Mouse (Mus musculus) layer of hippocampus, postnatal 25 days (tissue): ENCODE data around the gene Stard13. TPM values are rescaled to one million over a fixed set of nuclear protein-coding genes. Genes with fewer than 3 reads are reported as not detected.

Source experiments
- DNase-seq, 2 experiments: peaks; one replicate each; pipeline ENCODE4 v3.0.0; 2022; ENCODE audit warnings: mixed read lengths in 2 of 2, low spot score in 1 of 2; ENCODE audit errors: extremely low spot score in 1 of 2
- total RNA-seq, 2 experiments: library from RNA; stranded (reverse); gene quantifications; 2 replicates each; pipeline ENCODE4 v1.2.3; 2021

Gene Stard13
- total RNA-seq, 2 experiments from 2014 or later: 17.6 to 20.6 TPM

GRCm38 (mm10) chr5:151028906-151029305 is 204.7 kb downstream of the Stard13 start:
- DNase-seq: no peak

- DNase-seq: no peak
These were observed 206.5 kb downstream of the Stard13 start for GRCm38 (mm10) chr5:151027171-151027570.

- DNase-seq: no peak
These were observed 207.6 kb downstream of the Stard13 start for GRCm38 (mm10) chr5:151026069-151026468.

DNA sequence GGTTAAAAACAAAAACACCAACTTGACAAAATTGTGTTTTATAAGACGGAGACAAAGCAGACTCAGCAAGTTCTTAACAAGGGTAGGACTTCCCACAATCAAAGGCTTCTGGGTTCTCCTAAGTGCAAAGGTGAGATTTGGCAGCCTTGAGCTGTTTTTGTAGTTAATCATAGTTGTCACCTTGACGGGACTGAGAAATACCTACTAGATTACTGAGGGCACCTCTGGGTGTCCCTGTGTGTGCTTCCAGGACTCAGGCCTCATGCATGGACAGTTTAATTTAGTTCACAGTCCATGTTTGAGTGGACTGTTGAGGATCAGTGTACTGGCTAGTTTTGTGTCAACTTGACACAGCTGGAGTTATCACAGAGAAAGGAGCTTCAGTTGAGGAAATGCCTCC is 209.2 kb downstream of the Stard13 start:
- DNase-seq: no peak

DNA sequence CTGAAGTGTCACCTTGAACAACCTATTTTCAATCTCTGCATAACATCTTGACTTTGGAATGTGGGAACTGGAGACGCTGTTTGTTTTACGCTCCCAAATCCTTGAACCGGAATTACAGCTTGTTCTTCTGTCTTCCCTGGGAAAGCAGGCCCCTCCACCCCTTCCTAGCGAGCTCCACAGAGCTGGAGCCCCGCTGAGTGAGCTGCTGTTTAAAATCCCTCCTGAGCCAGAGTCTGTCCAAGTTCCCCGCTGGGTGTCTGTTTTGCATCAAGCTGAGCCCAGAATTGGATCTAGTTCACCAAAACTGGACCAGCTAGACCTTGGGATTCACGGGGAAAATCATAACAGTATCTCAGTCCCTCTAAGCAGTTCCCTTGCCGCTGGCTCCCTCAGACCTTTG is 210.2 kb downstream of the Stard13 start:
- DNase-seq: peak in 1 of 2 experiments; percentile 31

GRCm38 (mm10) chr5:151022939-151023338 is 210.7 kb downstream of the Stard13 start:
- DNase-seq: no peak

DNA sequence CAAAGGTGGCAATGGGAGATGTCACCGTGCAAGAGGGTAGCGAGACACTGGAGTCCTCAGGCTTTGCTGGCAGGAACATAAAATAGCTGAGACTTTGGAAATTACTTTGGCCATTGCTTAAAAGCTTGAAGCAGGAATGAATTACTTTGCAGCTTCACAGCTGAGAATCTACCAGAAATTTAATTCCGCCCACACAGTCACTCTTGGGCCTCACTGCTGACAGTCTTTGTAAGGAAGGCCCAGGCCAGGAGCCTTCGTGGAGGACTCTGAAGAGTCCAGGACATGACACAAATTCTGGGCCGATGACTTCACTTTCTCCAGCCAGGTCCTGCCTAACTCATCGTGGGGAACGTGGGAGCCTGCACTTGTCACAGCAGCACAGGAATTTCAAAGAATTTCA is 211.6 kb downstream of the Stard13 start:
- no peak for DNase-seq

DNA sequence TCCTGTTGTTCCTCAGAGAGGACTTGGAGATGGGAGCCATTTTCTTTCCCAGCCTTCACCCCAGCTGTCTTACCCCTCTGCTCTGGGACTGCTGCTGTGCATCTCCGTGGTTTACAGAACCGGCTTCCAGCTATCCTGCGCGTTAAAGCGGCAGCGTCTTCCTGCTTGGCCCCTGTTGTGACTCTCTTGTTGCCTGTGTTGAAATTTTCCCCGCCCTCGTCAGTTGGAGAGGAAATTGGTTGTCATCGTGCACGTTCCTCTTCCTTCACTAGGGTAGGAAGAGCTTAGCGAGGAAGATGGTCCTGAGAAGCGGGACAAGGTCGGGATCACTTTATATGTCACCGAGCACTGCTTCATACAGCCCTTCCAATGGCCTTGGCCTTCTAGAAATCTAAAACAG is 212.8 kb downstream of the Stard13 start:
- DNase-seq: no peak

DNA sequence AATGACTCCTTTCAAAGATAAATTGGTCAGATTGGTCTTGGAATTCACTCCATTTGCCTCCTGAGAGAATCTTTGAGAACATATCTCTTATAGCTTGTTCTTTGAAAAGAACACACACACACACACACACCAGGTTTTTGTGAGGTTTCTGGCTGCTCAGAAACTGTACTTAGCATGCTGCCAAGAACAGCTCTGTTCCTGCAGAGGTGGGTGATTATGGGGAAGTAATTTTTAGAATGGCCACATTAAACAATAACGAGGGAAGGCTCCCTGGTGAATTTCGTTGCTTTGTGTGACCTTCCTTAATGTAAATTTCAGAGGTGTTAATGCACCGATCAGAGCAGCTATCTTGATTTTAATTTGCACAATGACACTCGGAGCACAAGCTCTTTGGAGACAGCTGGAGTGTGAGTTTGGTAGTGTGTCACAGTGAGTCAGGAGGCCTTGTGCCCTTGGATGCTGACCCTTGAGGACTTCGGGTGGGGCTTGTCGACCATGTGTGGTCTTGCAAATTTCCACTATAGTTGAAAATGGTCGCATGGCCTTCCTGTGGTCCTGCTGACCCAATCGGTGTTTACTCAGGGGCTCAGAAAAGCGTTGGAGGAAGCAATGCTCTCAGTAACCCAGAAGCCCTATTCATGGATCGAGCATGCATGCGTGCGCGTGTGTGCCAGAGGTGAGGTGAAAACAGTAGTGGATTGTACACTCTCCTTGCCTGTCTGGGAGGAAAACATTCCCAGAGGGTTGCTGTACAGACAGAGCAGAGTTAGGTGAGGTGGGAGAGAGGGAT is 213.4 kb downstream of the Stard13 start:
- no peak for DNase-seq

DNA sequence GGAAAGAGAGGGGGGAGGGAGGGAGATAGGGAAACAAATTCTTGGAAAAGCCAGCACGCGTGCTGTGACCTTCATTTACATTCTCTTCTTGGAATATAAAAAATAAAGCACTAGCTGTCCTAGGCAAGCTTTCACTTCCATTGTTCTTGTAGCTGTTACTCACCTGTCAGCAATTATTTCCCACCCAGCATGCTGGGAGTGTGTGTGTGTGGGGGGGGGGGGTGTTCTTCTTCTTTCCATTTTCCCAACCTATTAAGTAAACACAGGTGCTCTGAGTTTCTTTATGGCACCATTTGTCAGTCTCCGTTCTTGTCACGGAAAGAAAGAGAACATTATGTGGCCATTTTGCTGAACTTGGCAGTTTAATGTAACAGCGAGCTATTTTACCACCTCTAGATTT is 214.7 kb downstream of the Stard13 start:
- no peak for DNase-seq

GRCm38 (mm10) chr5:151018450-151018849 is 215.2 kb downstream of the Stard13 start:
- no peak for DNase-seq

DNA sequence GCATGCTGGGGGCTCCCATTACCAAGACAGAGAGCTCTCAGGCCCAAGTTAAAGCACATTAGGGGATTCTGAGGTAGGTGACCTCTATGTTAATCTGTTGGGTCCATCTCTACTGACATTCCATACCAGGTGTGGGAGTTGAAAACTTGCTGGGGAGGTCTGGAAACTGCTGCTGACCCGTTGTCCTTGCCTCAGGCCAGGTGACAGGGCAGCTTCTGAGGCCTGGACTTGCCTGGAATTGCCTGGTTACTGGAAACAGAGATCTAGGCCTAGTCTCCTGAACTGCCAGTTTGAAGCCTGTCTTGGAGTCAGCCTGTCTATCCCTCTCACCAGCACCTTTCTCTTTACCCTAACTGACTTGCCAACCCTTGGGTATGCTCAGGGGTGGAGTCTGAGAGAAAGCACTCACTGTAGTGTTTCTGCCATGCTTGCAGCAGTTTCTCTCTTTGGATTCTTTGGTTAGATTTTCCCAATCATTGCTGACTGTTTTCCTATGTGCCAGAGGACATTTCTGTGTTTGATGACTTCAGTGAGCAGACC is 229.3 kb downstream of the Stard13 start:
- DNase-seq: no peak

DNA sequence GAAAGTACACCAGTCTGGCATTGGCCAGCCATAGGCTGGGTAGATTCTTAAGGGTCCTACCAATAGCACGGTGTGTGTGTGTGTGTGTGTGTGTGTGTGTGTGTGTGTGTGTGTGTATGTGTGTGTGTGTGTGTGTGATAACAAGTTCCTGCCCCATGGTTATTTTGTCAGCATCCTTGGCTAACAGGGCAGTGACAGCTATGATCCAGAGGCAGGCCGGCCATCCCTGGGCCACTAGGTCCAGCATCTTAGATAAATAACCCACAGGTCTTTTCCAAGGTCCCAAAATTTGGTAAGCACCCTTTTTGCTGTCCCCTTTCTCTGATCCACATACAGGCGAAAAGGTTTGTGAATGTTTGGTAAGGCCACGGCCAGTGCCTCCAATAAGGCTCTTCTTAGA is 231.6 kb downstream of the Stard13 start:
- DNase-seq: no peak

DNA sequence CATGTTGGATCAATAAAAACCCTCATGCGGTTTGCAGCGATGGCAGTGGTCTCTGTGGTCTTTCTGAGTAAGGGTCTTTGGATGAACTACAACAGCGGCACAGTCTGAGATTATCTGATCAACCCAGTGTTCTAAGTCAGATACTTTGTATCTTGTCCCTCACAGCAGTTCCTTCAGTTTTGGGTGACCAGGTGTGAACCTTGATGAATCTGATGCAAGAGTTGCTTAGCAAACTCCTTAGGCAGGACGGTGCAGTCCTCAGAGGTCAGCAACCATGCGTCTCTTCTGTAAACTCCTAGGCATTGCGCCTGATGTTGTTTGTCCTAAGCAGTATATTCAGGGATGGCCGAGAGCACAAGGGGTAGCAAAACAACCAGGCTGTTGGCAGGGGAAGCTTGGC is 232.5 kb downstream of the Stard13 start:
- no peak for DNase-seq

DNA sequence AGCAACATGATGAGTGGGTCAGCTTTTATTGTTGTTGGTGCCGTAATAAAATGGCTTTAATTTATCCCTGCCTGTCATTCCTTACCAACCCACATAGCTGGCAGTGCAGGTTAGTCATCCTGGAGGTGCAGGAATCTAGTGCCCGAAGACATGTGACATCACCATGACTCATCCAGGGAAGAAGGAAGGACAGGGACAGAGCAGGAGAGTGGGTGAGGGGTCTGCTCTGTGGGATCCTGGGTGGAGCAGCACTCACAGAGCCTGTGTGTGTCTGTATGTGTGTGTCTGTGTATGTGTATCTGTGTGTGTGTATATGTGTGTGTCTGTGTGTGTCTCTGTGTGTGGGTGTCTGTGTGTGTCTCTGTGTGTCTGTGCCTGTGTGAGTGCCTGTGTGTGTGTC is 237.1 kb downstream of the Stard13 start:
- DNase-seq: no peak

DNA sequence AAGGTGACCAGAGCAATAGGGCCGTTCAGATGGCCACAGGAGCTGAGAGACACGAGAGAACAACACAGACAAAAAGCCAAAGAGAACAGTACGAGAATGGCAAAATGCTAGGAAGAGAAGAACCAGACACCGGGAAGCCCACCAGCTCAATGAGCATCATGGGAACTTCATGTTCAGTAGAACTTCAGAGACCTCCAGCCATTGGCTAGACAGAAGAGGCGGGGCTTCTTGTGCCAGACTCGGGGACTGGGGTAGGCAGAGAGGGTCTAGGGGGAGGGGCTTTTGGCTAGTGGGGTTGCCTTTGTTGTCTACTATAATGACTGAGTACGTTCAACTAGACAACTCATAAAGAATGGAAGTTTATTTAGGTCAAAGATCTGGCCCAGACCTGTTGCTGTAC is 239.5 kb downstream of the Stard13 start:
- DNase-seq: no peak

Other genes starting within 250 kb of the Stard13 start
- gene Gm42906, start 194.3 kb upstream of the Stard13 start, total RNA-seq: not detected